Mouse (Mus musculus): ENCODE data around the gene Tead1.

DNA sequence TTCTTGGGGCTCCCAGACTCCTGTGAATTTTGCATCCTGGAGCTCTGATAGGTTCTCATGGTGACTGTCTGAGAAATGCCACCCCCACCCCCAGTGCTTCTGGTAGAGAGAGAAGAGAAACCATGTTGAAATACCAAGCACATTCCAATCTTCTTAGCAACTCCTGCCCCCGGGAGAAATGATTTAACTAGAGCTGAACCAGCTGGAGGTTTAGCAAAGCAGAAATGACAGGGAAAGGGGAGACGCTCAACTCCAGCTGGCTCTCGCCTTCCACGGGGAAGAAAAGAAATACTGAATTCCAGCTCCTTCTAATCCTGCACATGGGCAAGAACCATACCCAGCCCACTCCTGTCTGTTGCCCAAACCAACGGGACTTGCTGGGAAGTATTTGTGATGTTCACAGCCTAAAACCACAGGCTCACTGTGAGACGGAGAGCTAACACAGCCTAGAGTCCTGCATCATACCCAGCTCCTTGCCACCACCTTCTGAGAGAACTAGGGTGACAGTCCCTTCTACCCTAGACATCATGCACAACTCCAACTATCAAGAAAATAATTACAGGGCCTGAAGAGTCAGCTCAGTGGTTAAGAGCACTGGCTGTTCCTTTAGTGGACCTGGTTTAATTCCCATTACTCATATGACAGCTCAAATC is 15.7 kb upstream of the Tead1 start:
- TF ChIP-seq POLR2A (IDR thresholded peaks at IDR 0.05; ENCODE audit: insufficient read length, low read depth) (no peak), TCF3 (IDR thresholded peaks at IDR 0.05; ENCODE audit: insufficient read length, low read depth) (no peak)

All from myocyte (in vitro differentiated cells).